Mouse (Mus musculus) WW6 (cell line): ENCODE measurements around the gene Zfp995.
"Not testable (repeated sequence)": the region's sequence is repeated elsewhere in the genome, so short reads cannot be mapped to it uniquely, and the experiment has no call there.

ENCODE experiments used
- DNase-seq: peaks from one replicate; pipeline ENCODE4 v3.0.0-alpha.2; 2013; ENCODE audit warnings: low read depth, low spot score

Gene Zfp995

GRCm38 (mm10) chr17:21909456-21910052, at the start of gene Zfp995:
Gene Zfp995 (minus strand): TSS chr17:21909926.
- peak; percentile 38 for DNase-seq

GRCm38 (mm10) chr17:21909039-21909438, 687 bp downstream of the Zfp995 start:
- no peak for DNase-seq

- DNase-seq: no peak
These were observed 38.5 kb downstream of the Zfp995 start for GRCm38 (mm10) chr17:21871256-21871655.

GRCm38 (mm10) chr17:21846322-21846582, 63.5 kb downstream of the Zfp995 start:
- not testable (repeated sequence) for DNase-seq

GRCm38 (mm10) chr17:21845545-21846321, 64.0 kb downstream of the Zfp995 start, which contains the start of gene Zfp820:
Gene Zfp820 (minus strand): TSS chr17:21845772.
- peak; percentile 85 for DNase-seq

- DNase-seq: no peak
These were observed 71.2 kb downstream of the Zfp995 start for GRCm38 (mm10) chr17:21838510-21838909.
